Mouse (Mus musculus): ENCODE results near the gene Pde4d. TPM values are rescaled to one million over a fixed set of nuclear protein-coding genes. Genes with fewer than 3 reads are reported as not detected.
A peak's percentile ranks its signal among the peaks of the same experiment; 100 is the strongest.

Pde4d gene
- polyA plus RNA-seq, 2 experiments, result 11.7 to 17.3 TPM

- no peak overlapping the region for H3K4me3 ChIP-seq (replicated peaks; ENCODE audit: low read length)
- no peak overlapping the region for H3K9ac ChIP-seq (ENCODE audit: low read depth, low read length, severe bottlenecking)
- no peak for TF ChIP-seq POLR2A (IDR thresholded peaks at IDR 0.05; ENCODE audit: borderline replicate concordance, extremely low read depth, insufficient read depth, insufficient read length)
- H3K27me3 ChIP-seq (ENCODE audit: control insufficient read depth, insufficient read depth, low read length), result no peaks in the 10 kb centered on the region
- H3K9me3 ChIP-seq (ENCODE audit: control insufficient read depth, low read length), result no peaks in the 10 kb centered on the region
- 63% methylated on average over 3 of the region's 3 CpGs for WGBS
- DNase-seq (ENCODE audit: low spot score), result no peak
- H3K4me1 ChIP-seq (ENCODE audit: control insufficient read depth, insufficient read depth, low read length), result peaks cover 27% of the 10 kb centered on the region
- no peak overlapping the region for H3K4me2 ChIP-seq (replicated peaks; ENCODE audit: low read depth, low read length, severe bottlenecking)
- no peak overlapping the region for H3K27ac ChIP-seq (replicated peaks; ENCODE audit: low read depth, low read length)
- no peak for ATAC-seq (ENCODE audit: low FRiP score, low read depth)
- H3K36me3 ChIP-seq (ENCODE audit: control insufficient read depth, insufficient read depth, low read length), result no peaks in the 10 kb centered on the region
Measured at GRCm38 (mm10) chr13:109819071-109819470, 1369.3 kb downstream of the Pde4d start.

GRCm38 (mm10) chr13:109820141-109820540 lies 1370.4 kb downstream of the Pde4d start:
- H3K27ac ChIP-seq (replicated peaks; ENCODE audit: low read depth, low read length), result no peak overlapping the region
- WGBS, result 69% methylated on average over 3 of the region's 3 CpGs
- H3K9me3 ChIP-seq (ENCODE audit: control insufficient read depth, low read length), result no peaks in the 10 kb centered on the region
- no peak for ATAC-seq (ENCODE audit: low FRiP score, low read depth)
- no peak overlapping the region for H3K4me2 ChIP-seq (replicated peaks; ENCODE audit: low read depth, low read length, severe bottlenecking)
- H3K27me3 ChIP-seq (ENCODE audit: control insufficient read depth, insufficient read depth, low read length), result no peaks in the 10 kb centered on the region
- H3K4me1 ChIP-seq (ENCODE audit: control insufficient read depth, insufficient read depth, low read length), result peaks cover 32% of the 10 kb centered on the region
- DNase-seq (ENCODE audit: low spot score), result no peak
- TF ChIP-seq POLR2A (IDR thresholded peaks at IDR 0.05; ENCODE audit: borderline replicate concordance, extremely low read depth, insufficient read depth, insufficient read length), result no peak
- H3K36me3 ChIP-seq (ENCODE audit: control insufficient read depth, insufficient read depth, low read length), result no peaks in the 10 kb centered on the region
- H3K4me3 ChIP-seq (replicated peaks; ENCODE audit: low read length), result no peak overlapping the region
- no peak overlapping the region for H3K9ac ChIP-seq (ENCODE audit: low read depth, low read length, severe bottlenecking)

GRCm38 (mm10) chr13:109820866-109821265 lies 1371.1 kb downstream of the Pde4d start:
- Histone ChIP-seq H3K27ac (replicated peaks; ENCODE audit: low read depth, low read length) (no peak overlapping the region), H3K4me2 (replicated peaks; ENCODE audit: low read depth, low read length, severe bottlenecking) (no peak overlapping the region), H3K4me3 (replicated peaks; ENCODE audit: low read length) (no peak overlapping the region), H3K9me3 (ENCODE audit: control insufficient read depth, low read length) (no peaks in the 10 kb centered on the region), H3K27me3 (ENCODE audit: control insufficient read depth, insufficient read depth, low read length) (no peaks in the 10 kb centered on the region), H3K36me3 (ENCODE audit: control insufficient read depth, insufficient read depth, low read length) (no peaks in the 10 kb centered on the region), H3K4me1 (ENCODE audit: control insufficient read depth, insufficient read depth, low read length) (peaks cover 32% of the 10 kb centered on the region), H3K9ac (ENCODE audit: low read depth, low read length, severe bottlenecking) (no peak overlapping the region)
- DNase-seq (ENCODE audit: low spot score) (no peak), ATAC-seq (ENCODE audit: low FRiP score, low read depth) (no peak)
- WGBS, result 66% methylated on average over 3 of the region's 3 CpGs
- no peak for TF ChIP-seq POLR2A (IDR thresholded peaks at IDR 0.05; ENCODE audit: borderline replicate concordance, extremely low read depth, insufficient read depth, insufficient read length)

- DNase-seq (ENCODE audit: low spot score), result no peak
- no peak for TF ChIP-seq POLR2A (IDR thresholded peaks at IDR 0.05; ENCODE audit: borderline replicate concordance, extremely low read depth, insufficient read depth, insufficient read length)
- WGBS, result 11% methylated on average over 8 of the region's 8 CpGs
- Histone ChIP-seq H3K9me3 (ENCODE audit: control insufficient read depth, low read length) (no peaks in the 10 kb centered on the region), H3K4me2 (replicated peaks; ENCODE audit: low read depth, low read length, severe bottlenecking) (peak overlapping the region; percentile 59), H3K4me3 (replicated peaks; ENCODE audit: low read length) (peak overlapping the region; percentile 41), H3K27ac (replicated peaks; ENCODE audit: low read depth, low read length) (peak overlapping the region; percentile 93), H3K27me3 (ENCODE audit: control insufficient read depth, insufficient read depth, low read length) (no peaks in the 10 kb centered on the region), H3K36me3 (ENCODE audit: control insufficient read depth, insufficient read depth, low read length) (no peaks in the 10 kb centered on the region), H3K9ac (ENCODE audit: low read depth, low read length, severe bottlenecking) (peak overlapping the region; percentile 52), H3K4me1 (ENCODE audit: control insufficient read depth, insufficient read depth, low read length) (peaks cover 32% of the 10 kb centered on the region)
- ATAC-seq (ENCODE audit: low FRiP score, low read depth), result peak; percentile 68; the same call in 1 of the 2 replicates
Measured at GRCm38 (mm10) chr13:109821725-109822412, 1372.1 kb downstream of the Pde4d start.

GRCm38 (mm10) chr13:109822413-109823298 lies 1372.9 kb downstream of the Pde4d start:
- peak overlapping the region; percentile 41 for H3K4me3 ChIP-seq (replicated peaks; ENCODE audit: low read length)

More at GRCm38 (mm10) chr13:109822413-109823298, 1372.9 kb downstream of the Pde4d start:
- peaks cover 32% of the 10 kb centered on the region for H3K4me1 ChIP-seq (ENCODE audit: control insufficient read depth, insufficient read depth, low read length)
- H3K4me2 ChIP-seq (replicated peaks; ENCODE audit: low read depth, low read length, severe bottlenecking), result peak overlapping the region; percentile 59
- H3K36me3 ChIP-seq (ENCODE audit: control insufficient read depth, insufficient read depth, low read length), result no peaks in the 10 kb centered on the region
- no peaks in the 10 kb centered on the region for H3K27me3 ChIP-seq (ENCODE audit: control insufficient read depth, insufficient read depth, low read length)
- WGBS, result under 1% methylated on average over 15 of the region's 15 CpGs
- peak overlapping the region; percentile 93 for H3K27ac ChIP-seq (replicated peaks; ENCODE audit: low read depth, low read length)
- ATAC-seq (ENCODE audit: low FRiP score, low read depth) (peak; percentile 92), DNase-seq (ENCODE audit: low spot score) (peak; percentile 95)
- no peaks in the 10 kb centered on the region for H3K9me3 ChIP-seq (ENCODE audit: control insufficient read depth, low read length)
- H3K9ac ChIP-seq (ENCODE audit: low read depth, low read length, severe bottlenecking), result peak overlapping the region; percentile 52
- no peak for TF ChIP-seq POLR2A (IDR thresholded peaks at IDR 0.05; ENCODE audit: borderline replicate concordance, extremely low read depth, insufficient read depth, insufficient read length)

Data from limb, embryonic 14.5 days (tissue).